Mouse (Mus musculus): ENCODE data around the gene Ubl4b.

The Ubl4b gene

GRCm38 (mm10) chr3:107568721-107569120 lies 13.8 kb upstream of the Ubl4b start:
- DNase-seq (ENCODE audit: extremely low spot score): no peak

DNA sequence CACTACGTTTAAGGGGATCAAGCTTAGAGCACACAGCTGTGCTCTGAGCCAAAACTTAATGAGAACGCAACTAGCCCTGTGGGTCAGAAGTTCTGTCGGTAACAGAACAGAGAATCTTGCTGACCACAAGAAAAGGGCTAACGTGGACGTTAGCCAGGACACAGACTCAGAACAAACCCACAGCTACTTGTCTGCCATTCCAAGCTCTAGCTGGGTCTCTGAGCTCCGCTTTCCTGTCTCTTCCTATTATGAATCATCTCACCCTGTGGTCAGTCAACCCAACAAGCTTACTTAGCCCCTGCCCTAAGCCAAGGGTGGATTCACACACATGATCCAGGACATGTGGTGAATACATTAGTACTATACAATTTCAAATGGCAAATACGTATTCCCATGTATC lies 12.9 kb upstream of the Ubl4b start:
- no peak for DNase-seq (ENCODE audit: extremely low spot score)

DNA sequence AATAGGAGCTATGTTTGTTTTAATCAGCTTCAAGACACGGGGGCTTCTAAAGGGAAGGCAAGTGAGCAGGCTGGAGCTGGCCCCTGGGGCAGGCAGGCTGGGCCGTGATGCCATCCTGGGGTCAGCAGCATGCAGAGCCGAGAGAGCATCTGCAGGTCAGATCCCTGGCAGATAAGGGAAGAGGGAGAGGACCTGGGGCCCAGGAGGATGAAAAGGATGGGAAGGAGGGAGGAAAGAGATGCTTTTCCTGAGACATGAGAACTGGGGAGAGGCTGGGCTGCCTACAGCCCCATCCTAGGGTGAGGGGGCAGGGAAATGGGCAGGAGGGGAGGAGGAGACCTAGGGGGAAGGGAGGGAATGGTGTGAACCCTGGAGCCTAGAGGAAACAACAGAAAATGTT lies 10.5 kb upstream of the Ubl4b start:
- peak; percentile 24 for DNase-seq (ENCODE audit: extremely low spot score)

DNA sequence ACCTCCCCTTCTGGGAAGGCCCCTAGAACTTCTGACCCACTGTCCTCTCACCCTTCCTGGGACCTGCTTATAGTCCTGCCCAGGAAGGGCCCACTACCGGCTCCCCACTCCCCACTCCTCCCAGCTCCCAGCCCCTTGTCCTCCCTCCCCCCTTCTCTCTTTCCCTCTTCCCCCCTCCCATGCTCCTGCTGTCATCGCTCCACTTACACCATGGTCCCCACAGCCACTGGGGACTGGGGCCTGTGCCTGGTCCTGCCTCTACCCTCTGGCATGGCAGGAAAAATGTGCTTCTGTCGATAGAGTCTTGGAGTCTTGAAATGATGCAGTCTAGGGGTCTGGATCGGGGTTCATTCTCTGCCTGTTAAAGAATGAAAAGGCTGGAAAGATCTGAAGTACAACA lies 9.0 kb upstream of the Ubl4b start:
- DNase-seq (ENCODE audit: extremely low spot score): no peak

- no peak for DNase-seq (ENCODE audit: extremely low spot score)
Measured at GRCm38 (mm10) chr3:107562591-107562990, 7.7 kb upstream of the Ubl4b start.

DNA sequence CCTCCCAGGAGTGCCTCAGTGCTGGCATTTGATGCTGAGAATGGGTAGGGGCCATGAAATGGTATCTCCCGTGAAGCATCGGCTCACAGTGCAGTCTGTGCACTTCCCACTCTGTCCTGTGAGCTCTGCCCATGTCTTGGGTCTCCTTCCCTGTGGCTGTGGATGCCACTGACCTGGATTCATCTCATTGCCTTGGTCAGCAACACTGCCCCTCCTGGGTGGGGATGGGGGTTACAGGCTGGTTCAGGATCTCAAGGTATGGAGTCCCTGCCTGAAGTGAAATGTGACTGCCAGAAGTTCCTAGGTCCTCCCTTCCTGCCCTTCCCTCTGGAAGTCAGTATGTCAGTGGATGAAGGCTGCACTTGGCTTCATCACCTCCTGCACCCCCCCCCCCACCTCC lies 7.2 kb upstream of the Ubl4b start:
- DNase-seq (ENCODE audit: extremely low spot score): no peak

GRCm38 (mm10) chr3:107559183-107559582 lies 4.3 kb upstream of the Ubl4b start:
- DNase-seq (ENCODE audit: extremely low spot score): peak; percentile 74

- no peak for DNase-seq (ENCODE audit: extremely low spot score)
Measured at GRCm38 (mm10) chr3:107558740-107559139, 3.9 kb upstream of the Ubl4b start.

GRCm38 (mm10) chr3:107550409-107551049 lies 4.3 kb downstream of the Ubl4b start:
- DNase-seq (ENCODE audit: extremely low spot score): peak; percentile 53

DNA sequence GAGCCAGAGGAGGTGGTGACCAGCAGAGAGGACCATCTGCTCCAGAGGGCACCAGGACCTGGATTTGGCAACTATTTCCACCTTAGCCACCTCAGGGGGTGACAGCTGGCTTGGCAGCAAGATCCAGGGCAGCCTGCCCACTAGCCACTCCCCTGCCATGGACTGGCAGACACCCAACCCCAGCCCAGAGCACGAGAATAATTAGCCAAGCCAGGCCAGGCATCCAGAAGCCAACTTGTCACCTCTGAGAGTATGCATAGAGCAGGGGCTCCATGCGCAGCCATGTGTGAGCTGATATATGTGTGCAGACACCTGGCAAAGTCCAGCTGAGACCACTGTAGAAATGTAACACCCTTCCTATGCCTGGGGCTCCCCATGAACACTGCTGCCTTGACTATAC lies 7.9 kb downstream of the Ubl4b start:
- no peak for DNase-seq (ENCODE audit: extremely low spot score)

- DNase-seq (ENCODE audit: extremely low spot score): peak; percentile 70
Measured at GRCm38 (mm10) chr3:107545716-107546412, 9.0 kb downstream of the Ubl4b start.

DNA sequence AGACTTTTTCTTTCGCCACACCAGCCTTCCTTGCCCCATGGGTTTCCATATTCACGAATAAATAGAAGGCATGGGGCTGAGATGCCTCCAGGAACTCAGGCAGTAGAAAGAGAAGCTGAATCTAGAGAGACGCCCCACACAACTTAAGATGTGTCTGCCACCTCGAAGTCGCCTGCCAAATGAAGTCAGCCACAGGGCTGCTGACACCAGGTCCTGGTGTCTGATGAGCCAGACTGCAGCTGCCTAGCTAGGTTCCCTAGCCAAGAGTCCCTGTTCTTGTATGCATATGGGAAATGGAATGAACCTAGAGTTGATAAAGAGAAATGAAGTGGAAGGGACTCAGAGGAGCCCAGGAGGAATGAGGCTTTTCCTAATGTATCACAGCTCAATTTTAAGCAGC lies 9.6 kb downstream of the Ubl4b start:
- no peak for DNase-seq (ENCODE audit: extremely low spot score)

- DNase-seq (ENCODE audit: extremely low spot score): no peak
Measured at GRCm38 (mm10) chr3:107543158-107544080, 11.5 kb downstream of the Ubl4b start.

DNA sequence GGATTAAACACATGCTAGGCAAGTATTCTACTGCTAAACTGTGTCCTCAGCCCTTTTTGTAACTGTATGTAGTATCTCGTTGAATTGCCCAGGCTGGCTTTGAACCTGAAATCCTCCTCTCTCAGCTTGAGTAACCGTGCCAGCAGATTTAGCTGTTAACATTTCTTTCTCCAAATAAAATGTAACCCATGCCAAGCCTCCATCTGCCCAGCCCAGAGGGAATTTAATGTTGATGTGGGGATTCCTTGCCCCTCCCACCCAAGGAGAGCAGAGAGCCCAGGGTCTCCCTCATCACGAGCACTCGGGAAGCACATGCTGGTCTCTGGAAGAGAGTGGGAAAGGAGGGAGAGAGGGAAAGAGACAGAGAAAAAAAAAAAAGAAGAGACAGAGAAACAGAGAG lies 12.3 kb downstream of the Ubl4b start:
- DNase-seq (ENCODE audit: extremely low spot score): no peak

GRCm38 (mm10) chr3:107537504-107537889 lies 17.4 kb downstream of the Ubl4b start:
- no peak for DNase-seq (ENCODE audit: extremely low spot score)

- no peak for DNase-seq (ENCODE audit: extremely low spot score)
Measured at GRCm38 (mm10) chr3:107536810-107537503, 17.9 kb downstream of the Ubl4b start.

GRCm38 (mm10) chr3:107534951-107535350 lies 19.9 kb downstream of the Ubl4b start:
- no peak for DNase-seq (ENCODE audit: extremely low spot score)

DNA sequence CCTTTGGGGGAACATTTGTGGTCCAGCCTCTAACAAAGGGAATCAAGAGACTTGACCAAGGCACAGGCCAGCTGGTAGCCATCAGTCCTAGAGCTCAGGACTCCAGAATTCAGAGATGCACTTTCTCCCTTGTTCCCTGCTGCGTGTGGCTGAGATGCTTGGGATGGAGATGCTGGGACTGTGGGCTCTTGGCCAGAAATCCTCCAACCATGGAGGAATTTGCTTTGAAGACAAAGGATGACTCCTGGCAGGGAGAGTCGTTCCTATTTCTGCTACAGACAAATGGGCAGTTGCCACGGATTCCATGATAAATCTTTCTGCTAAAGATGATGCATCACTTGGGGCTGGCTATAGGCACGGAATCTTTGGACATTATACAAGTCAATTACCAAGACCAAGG lies 21.3 kb downstream of the Ubl4b start:
- no peak for DNase-seq (ENCODE audit: extremely low spot score)

DNA sequence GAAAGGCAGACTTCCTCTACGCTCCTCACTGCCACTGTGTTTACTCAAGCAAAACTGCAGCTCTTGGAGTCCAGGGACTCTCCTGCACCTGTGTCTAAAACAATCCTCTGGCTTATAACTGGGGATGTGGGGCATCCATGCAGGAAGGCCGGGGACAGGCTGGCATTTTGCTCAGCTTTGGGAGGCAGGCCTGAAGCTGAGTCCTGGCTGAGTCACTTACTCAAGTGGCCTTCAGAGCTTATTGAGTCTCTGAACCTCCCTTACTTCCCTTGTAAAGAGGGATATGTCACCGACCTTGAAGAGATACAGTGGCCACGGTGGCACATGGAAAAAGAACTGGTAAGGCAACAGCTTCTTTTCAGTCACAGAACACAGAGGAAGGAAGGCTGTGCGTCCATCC lies 24.3 kb downstream of the Ubl4b start:
- no peak for DNase-seq (ENCODE audit: extremely low spot score)

- no peak for DNase-seq (ENCODE audit: extremely low spot score)
Measured at GRCm38 (mm10) chr3:107529182-107529581, 25.7 kb downstream of the Ubl4b start.

DNA sequence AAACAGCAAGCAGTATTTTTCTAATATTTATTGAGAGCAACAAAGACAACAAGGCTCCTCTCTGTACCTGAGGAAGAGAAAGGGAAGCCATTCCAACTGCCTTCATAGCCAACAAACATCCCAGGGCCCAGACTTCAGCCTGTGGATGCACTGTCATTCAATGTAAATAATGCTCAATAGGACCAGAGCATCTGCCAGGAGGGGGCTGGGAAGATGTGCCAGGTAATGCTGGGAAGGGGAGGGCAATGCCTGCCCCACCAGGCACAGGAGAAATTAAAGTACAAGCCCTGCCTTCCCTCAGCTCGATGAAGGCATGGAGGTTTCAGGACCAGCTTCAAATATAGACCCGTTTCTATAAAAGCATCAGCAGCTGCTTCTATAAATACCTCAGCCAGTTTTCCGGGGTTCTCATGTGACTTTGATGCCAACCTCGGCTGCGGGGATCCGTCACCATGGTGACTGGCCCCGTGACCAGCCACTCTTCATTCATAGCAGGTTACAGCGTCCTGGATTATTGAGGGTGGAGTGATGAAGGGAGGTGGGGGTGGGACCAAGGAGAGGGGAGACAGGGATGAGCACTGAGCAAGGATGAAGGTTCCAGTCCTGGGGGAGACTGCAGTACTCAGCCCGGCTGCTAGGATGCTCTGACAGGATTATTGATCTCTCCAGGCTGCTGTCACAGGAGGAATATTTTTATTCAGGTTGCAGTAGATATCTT lies 26.3 kb downstream of the Ubl4b start:
- DNase-seq (ENCODE audit: extremely low spot score): no peak
